14 mouse cellular contexts compared by ENCODE assay signal in the genomic region with DNA sequence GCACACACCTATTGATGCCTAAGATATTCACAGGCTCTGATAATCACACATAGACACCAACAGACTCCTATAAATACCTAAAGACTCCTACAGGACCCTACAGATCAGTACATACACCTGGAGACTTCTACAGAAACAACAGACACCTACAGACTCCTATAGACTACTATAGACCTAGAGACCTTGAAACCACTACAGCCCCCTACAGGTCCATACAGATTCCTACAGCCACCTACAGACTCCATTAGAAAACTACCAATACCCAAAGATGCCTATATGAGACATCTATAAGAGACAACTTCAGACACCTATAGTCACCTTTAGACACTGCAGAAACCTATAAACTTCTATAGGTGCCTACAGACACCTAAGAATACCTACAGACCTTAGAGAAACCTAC. TPM values are rescaled to one million over a fixed set of nuclear protein-coding genes. Genes with fewer than 3 reads are reported as not detected.
DNase-seq lines count a peak whose midpoint lies in the region; ATAC-seq and TF ChIP-seq lines count a peak whose summit lies in the region.
"Had no signal": no experiment of that assay in that cellular context is flagged by ENCODE, and none has a peak within 500 bp of the region (broad histone marks: within the 10 kb centered on the region; RNA-seq: fewer than 3 reads in every experiment).

No protein-coding gene starts in this region.

- TF ChIP-seq EP300 in MEL (IDR thresholded peaks at IDR 0.05; ENCODE audit: low read depth in 1 of 2, low read length in 2 of 2): no peak

- no peaks in the 10 kb centered on the region for H3K9me3 ChIP-seq in lung, embryonic 16.5 days (ENCODE audit: control insufficient read depth, low read length)
- H3K9me3 ChIP-seq in MEL (replicated peaks; ENCODE audit: insufficient read depth, low read length): no peaks in the 10 kb centered on the region
- H3K9me3 ChIP-seq: forebrain, embryonic 10.5 days; midbrain, embryonic 13.5 days had no signal

- no peak for DNase-seq in gastrocnemius, adult 2 months
- DNase-seq in gastrocnemius, adult 18-20 months (ENCODE audit: low spot score): no peak
- DNase-seq in lung, adult 2 months: no peak
- DNase-seq in MEL (ENCODE audit: low read depth, low spot score): peak; percentile 41
- DNase-seq in gastrocnemius, postnatal 14 days: no peak
- no peak for DNase-seq in heart, postnatal 25 days (ENCODE audit: low spot score)
- DNase-seq: heart, adult 11 months; spleen, adult 18-20 months; thymus, postnatal 14 days had no signal

- peak; percentile 68 for TF ChIP-seq CTCF in gastrocnemius, adult 2 months (IDR thresholded peaks at IDR 0.05)
- no peak for TF ChIP-seq CTCF in lung, adult 2 months (IDR thresholded peaks at IDR 0.05; ENCODE audit: insufficient read depth, low read length)
- peak in 2 of 3 experiments; percentile 42 to 62; a peak in 4 of 6 replicates for TF ChIP-seq CTCF in MEL (IDR thresholded peaks at IDR 0.05 in 2 of 3, conservative IDR thresholded peaks at IDR 0.05 in 1 of 3; ENCODE audit: control insufficient read depth in 1 of 3, insufficient read depth in 1 of 3, low read depth in 2 of 3, low read length in 3 of 3, poor library complexity in 1 of 3, severe bottlenecking in 1 of 3)

- no peak overlapping the region for H3K4me2 ChIP-seq in lung, embryonic 16.5 days (ENCODE audit: low read depth, low read length)
- H3K4me2 ChIP-seq: midbrain, embryonic 13.5 days had no signal

- H3K4me1 ChIP-seq in lung, embryonic 16.5 days (replicated peaks; ENCODE audit: control insufficient read depth, insufficient read depth, low read length): no peaks in the 10 kb centered on the region
- H3K4me1 ChIP-seq in lung, adult 2 months (ENCODE audit: control insufficient read depth, insufficient read depth, low read length): no peaks in the 10 kb centered on the region
- H3K4me1 ChIP-seq in MEL (ENCODE audit: control insufficient read depth in 1 of 2, insufficient read depth in 2 of 2, low read length in 2 of 2): no peaks in the 10 kb centered on the region
- H3K4me1 ChIP-seq: forebrain, embryonic 10.5 days; midbrain, embryonic 13.5 days had no signal

- peak; percentile 50 for TF ChIP-seq RAD21 in MEL (IDR thresholded peaks at IDR 0.05; ENCODE audit: low read depth, low read length)

- no peak overlapping the region for H3K4me3 ChIP-seq in gastrocnemius, adult 2 months
- H3K4me3 ChIP-seq in lung, embryonic 16.5 days (ENCODE audit: low read length): no peak overlapping the region
- H3K4me3 ChIP-seq in lung, adult 2 months (replicated peaks; ENCODE audit: extremely low read depth, low read depth, low read length): no peak overlapping the region
- H3K4me3 ChIP-seq in MEL (ENCODE audit: control insufficient read depth in 1 of 2, insufficient read depth in 1 of 2, low read depth in 2 of 2, low read length in 2 of 2): no peak overlapping the region
- H3K4me3 ChIP-seq: forebrain, embryonic 10.5 days; midbrain, embryonic 13.5 days had no signal

- intact Hi-C loops in gastrocnemius, adult 2 months (cut with DNase I): no loop called here
- intact Hi-C loops in gastrocnemius, postnatal 14 days (cut with DNase I; ENCODE audit: low total_unique reads): no loop called here
- intact Hi-C loops in heart, postnatal 25 days (cut with DNase I): loop anchor here (1.0 kb wide), 1 partner anchor 46 kb away; no protein-coding TSS in a partner anchor

- H3K27ac ChIP-seq in gastrocnemius, adult 2 months: no peak overlapping the region
- no peak overlapping the region for H3K27ac ChIP-seq in lung, embryonic 16.5 days (ENCODE audit: low read length)
- H3K27ac ChIP-seq in MEL (ENCODE audit: control insufficient read depth, low read depth, low read length): no peak overlapping the region
- H3K27ac ChIP-seq: forebrain, embryonic 10.5 days; midbrain, embryonic 13.5 days had no signal

- H3K79me2 ChIP-seq in MEL (ENCODE audit: control insufficient read depth, insufficient read depth, low read length, poor library complexity): no peaks in the 10 kb centered on the region

- no peaks in the 10 kb centered on the region for H3K27me3 ChIP-seq in lung, embryonic 16.5 days (ENCODE audit: control insufficient read depth, insufficient read depth, low read depth, low read length)
- H3K27me3 ChIP-seq in MEL (ENCODE audit: control insufficient read depth in 1 of 2, insufficient read depth in 2 of 2, low read length in 2 of 2): peaks cover 0 to 13% of the 10 kb centered on the region in 2 experiments; a peak in 2 of 4 replicates

- no peak for TF ChIP-seq POLR2A in lung, adult 2 months (IDR thresholded peaks at IDR 0.05; ENCODE audit: borderline replicate concordance, extremely low read depth, low read depth, low read length)
- no peak for TF ChIP-seq POLR2A in MEL (IDR thresholded peaks at IDR 0.05; ENCODE audit: control insufficient read depth in 1 of 2, insufficient read depth in 1 of 2, low read depth in 1 of 2, low read length in 2 of 2, poor library complexity in 1 of 2)

- H3K36me3 ChIP-seq in lung, embryonic 16.5 days (ENCODE audit: control insufficient read depth, insufficient read depth, low read length): no peaks in the 10 kb centered on the region
- no peaks in the 10 kb centered on the region for H3K36me3 ChIP-seq in MEL (ENCODE audit: control insufficient read depth in 1 of 2, insufficient read depth in 2 of 2, low read length in 2 of 2)
- H3K36me3 ChIP-seq: forebrain, embryonic 10.5 days; midbrain, embryonic 13.5 days had no signal

- ATAC-seq in lung, embryonic 16.5 days (ENCODE audit: low read depth): peak; percentile 65; the same call in 1 of the 2 replicates
- ATAC-seq in monocyte, adult 5-6 weeks (replicated peaks; ENCODE audit: insufficient number of reproducible peaks, low FRiP score, low TSS enrichment, poor library complexity, severe bottlenecking): 0 out of 2 replicates have a peak, but pooled peaks have one; percentile 40
- ATAC-seq: midbrain, embryonic 13.5 days had no signal

- H3K9ac ChIP-seq in lung, embryonic 16.5 days (ENCODE audit: low read length): no peak overlapping the region
- no peak overlapping the region for H3K9ac ChIP-seq in MEL (ENCODE audit: control insufficient read depth, low read depth, low read length, poor library complexity, severe bottlenecking)
- H3K9ac ChIP-seq: midbrain, embryonic 13.5 days had no signal

RNA-seq across cellular contexts. Expression of gene Nfic, which starts 14.4 kb away (rescaled TPM):
- total RNA-seq in gastrocnemius, adult 2 months (2021): 100 to 1,000 TPM; 207 to 215 TPM
- total RNA-seq in gastrocnemius, adult 18-20 months (2021): 100 to 1,000 TPM; 232 to 244 TPM
- 92.5 and 106 TPM in 2 replicates for polyA plus RNA-seq in lung, embryonic 16.5 days (2015; fragmentation: Nextera tagmentation; extraction: Ambion mirVana)
- polyA plus RNA-seq in lung, adult 2 months (2012; rRNA removed): 89.6 and 103 TPM in 2 replicates
- 2.0 and 3.6 TPM in 2 replicates for total RNA-seq in MEL (2012; rRNA removed)
- polyA plus RNA-seq in MEL (2012; ENCODE audit: insufficient read depth in 1 of 2, insufficient read length in 2 of 2, low read depth in 1 of 2, low replicate concordance in 2 of 2, missing spikeins in 1 of 2): 1 to 10 TPM in 1 of 2 experiments, not detected in 1; 9.7 TPM
- total RNA-seq in monocyte, adult 5-6 weeks (2017): 4.1 to 7.6 TPM (median 5.1 TPM) in 3 replicates
- 100 to 1,000 TPM; 262 to 320 TPM for total RNA-seq in gastrocnemius, postnatal 14 days (2021)
- 100 to 1,000 TPM; 110 to 130 TPM for total RNA-seq in heart, postnatal 25 days (2021)

RNA-seq across cellular contexts. Expression of gene Celf5, which starts 41.5 kb away (rescaled TPM):
- under 1 TPM in 1 of 2 experiments, not detected in 1; 0.17 TPM for total RNA-seq in gastrocnemius, adult 2 months (2021)
- under 1 TPM; 0.05 to 0.07 TPM for total RNA-seq in gastrocnemius, adult 18-20 months (2021)
- polyA plus RNA-seq in lung, embryonic 16.5 days (2015; fragmentation: Nextera tagmentation; extraction: Ambion mirVana): 0.40 and 0.67 TPM in 2 replicates
- 0.92 and 1.1 TPM in 2 replicates for polyA plus RNA-seq in lung, adult 2 months (2012; rRNA removed)
- 0.03 and 0.08 TPM in 2 replicates for total RNA-seq in MEL (2012; rRNA removed)
- under 1 TPM in 1 of 2 experiments, not detected in 1; 0.38 TPM for polyA plus RNA-seq in MEL (2012; ENCODE audit: insufficient read depth in 1 of 2, insufficient read length in 2 of 2, low read depth in 1 of 2, low replicate concordance in 2 of 2, missing spikeins in 1 of 2)
- 0.32 TPM in 1 of 3 replicates, not detected in the others for total RNA-seq in monocyte, adult 5-6 weeks (2017)
- under 1 TPM; 0.09 to 0.23 TPM for total RNA-seq in gastrocnemius, postnatal 14 days (2021)
- total RNA-seq in heart, postnatal 25 days (2021): under 1 TPM; 0.17 to 0.47 TPM
- total RNA-seq: liver, adult 2 months had no signal
- polyA plus RNA-seq: liver, adult 2 months had no signal

RNA-seq across cellular contexts. Expression of gene Smim24, which starts 48.2 kb away (rescaled TPM):
- not detected for total RNA-seq in gastrocnemius, adult 2 months (2021)
- total RNA-seq in gastrocnemius, adult 18-20 months (2021): not detected
- polyA plus RNA-seq in lung, embryonic 16.5 days (2015; fragmentation: Nextera tagmentation; extraction: Ambion mirVana): 7.9 and 9.0 TPM in 2 replicates
- 8.8 and 10.1 TPM in 2 replicates for polyA plus RNA-seq in lung, adult 2 months (2012; rRNA removed)
- 6.5 and 6.7 TPM in 2 replicates for total RNA-seq in MEL (2012; rRNA removed)
- polyA plus RNA-seq in MEL (2012; ENCODE audit: insufficient read depth in 1 of 2, insufficient read length in 2 of 2, low read depth in 1 of 2, low replicate concordance in 2 of 2, missing spikeins in 1 of 2): 10 to 100 TPM in 1 of 2 experiments, not detected in 1; 29.5 TPM
- 3.9 to 7.9 TPM (median 6.3 TPM) in 3 replicates for total RNA-seq in monocyte, adult 5-6 weeks (2017)
- total RNA-seq in gastrocnemius, postnatal 14 days (2021): under 1 TPM; 0.45 to 0.91 TPM
- total RNA-seq in heart, postnatal 25 days (2021): 1 to 10 TPM; 2.0 TPM

RNA-seq across cellular contexts. Expression of gene Gm48552, which starts 52.2 kb away (rescaled TPM):
- total RNA-seq in gastrocnemius, adult 2 months (2021): 1 to 10 TPM in 1 of 2 experiments, under 1 TPM in 1; 0.84 to 1.0 TPM
- total RNA-seq in gastrocnemius, adult 18-20 months (2021): under 1 TPM in 1 of 2 experiments, not detected in 1; 0.34 TPM
- 1.2 and 1.7 TPM in 2 replicates for polyA plus RNA-seq in lung, embryonic 16.5 days (2015; fragmentation: Nextera tagmentation; extraction: Ambion mirVana)
- 3.6 and 5.9 TPM in 2 replicates for polyA plus RNA-seq in lung, adult 2 months (2012; rRNA removed)
- 0.49 and 0.89 TPM in 2 replicates for total RNA-seq in MEL (2012; rRNA removed)
- polyA plus RNA-seq in MEL (2012; ENCODE audit: insufficient read depth in 1 of 2, insufficient read length in 2 of 2, low read depth in 1 of 2, low replicate concordance in 2 of 2, missing spikeins in 1 of 2): 1 to 10 TPM in 1 of 2 experiments, not detected in 1; 1.2 TPM
- not detected in 3 replicates for total RNA-seq in monocyte, adult 5-6 weeks (2017)
- total RNA-seq in gastrocnemius, postnatal 14 days (2021): under 1 TPM in 1 of 2 experiments, not detected in 1; 0.80 TPM
- under 1 TPM in 1 of 2 experiments, not detected in 1; 0.70 TPM for total RNA-seq in heart, postnatal 25 days (2021)
- total RNA-seq: liver, adult 2 months had no signal

RNA-seq across cellular contexts. Expression of gene Ncln, which starts 55.2 kb away (rescaled TPM):
- total RNA-seq in gastrocnemius, adult 2 months (2021): 10 to 100 TPM; 38.3 to 44.8 TPM
- total RNA-seq in gastrocnemius, adult 18-20 months (2021): 10 to 100 TPM; 41.0 to 45.8 TPM
- 82.9 and 83.6 TPM in 2 replicates for polyA plus RNA-seq in lung, embryonic 16.5 days (2015; fragmentation: Nextera tagmentation; extraction: Ambion mirVana)
- 197 and 203 TPM in 2 replicates for polyA plus RNA-seq in lung, adult 2 months (2012; rRNA removed)
- 120 and 136 TPM in 2 replicates for total RNA-seq in MEL (2012; rRNA removed)
- 100 to 1,000 TPM; 215 to 276 TPM for polyA plus RNA-seq in MEL (2012; ENCODE audit: insufficient read depth in 1 of 2, insufficient read length in 2 of 2, low read depth in 1 of 2, low replicate concordance in 2 of 2, missing spikeins in 1 of 2)
- total RNA-seq in monocyte, adult 5-6 weeks (2017): 42.6 to 86.4 TPM (median 79.6 TPM) in 3 replicates
- 10 to 100 TPM; 39.1 to 47.3 TPM for total RNA-seq in gastrocnemius, postnatal 14 days (2021)
- total RNA-seq in heart, postnatal 25 days (2021): 10 to 100 TPM; 65.3 to 65.6 TPM

Comparison
In these comparisons a context has a peak if more than half of its experiments do, and no peak if none do; other contexts are left out.
1. RNA of gene Nfic, which starts 14.4 kb away (total RNA-seq): 262 to 320 TPM in gastrocnemius, postnatal 14 days, 232 to 244 TPM in gastrocnemius, adult 18-20 months, 207 to 215 TPM in gastrocnemius, adult 2 months and 110 to 130 TPM in heart, postnatal 25 days; 4.1 to 7.6 TPM in monocyte, adult 5-6 weeks and 2.0 to 3.6 TPM in MEL; every median in the first group is over 10 times any median in the second.